Mouse (Mus musculus): ENCODE measurements around the gene Klrb1b.
"Not testable (repeated sequence)": the region's sequence is repeated elsewhere in the genome, so short reads cannot be mapped to it uniquely, and the experiment has no call there.

The Klrb1b gene

DNA sequence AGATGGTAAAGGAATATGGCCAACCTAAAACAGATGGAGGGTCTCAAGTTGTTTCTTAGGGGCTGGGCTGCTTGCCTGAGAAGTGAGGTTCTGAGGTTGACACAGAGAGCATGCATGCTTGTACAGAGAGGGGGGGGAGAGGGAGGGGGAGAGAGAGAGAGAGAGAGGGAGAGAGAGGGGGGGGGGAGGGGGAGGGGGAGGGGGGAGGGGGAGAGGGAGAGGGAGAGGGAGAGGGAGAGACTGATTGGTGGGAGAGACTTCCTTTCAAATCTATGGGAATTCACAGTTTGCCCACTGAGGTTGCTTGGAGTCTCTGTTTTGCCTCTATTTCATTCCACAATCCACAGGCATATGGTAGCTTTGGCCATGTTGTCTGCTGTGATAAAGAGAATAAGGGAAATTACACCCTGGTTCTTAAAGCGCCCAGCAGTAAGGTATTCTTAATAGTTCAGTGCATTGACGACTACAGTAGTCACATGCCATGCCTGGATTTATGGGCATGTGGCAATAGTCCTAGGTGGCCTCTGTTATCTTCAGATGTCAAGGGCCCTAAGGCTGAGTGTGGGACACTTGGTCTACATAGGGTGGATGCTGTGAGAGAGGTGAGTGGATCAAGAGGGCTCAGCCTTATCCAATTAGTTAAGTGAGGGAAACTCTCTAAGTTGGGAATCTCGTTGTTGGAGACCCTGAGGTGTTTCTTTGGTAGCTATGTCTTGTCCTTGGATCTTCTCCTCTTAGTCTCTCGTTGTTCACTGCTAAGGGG, 15.4 kb upstream of the Klrb1b start:
- no peak for DNase-seq (ENCODE audit: low spot score in 2 of 2)

DNA sequence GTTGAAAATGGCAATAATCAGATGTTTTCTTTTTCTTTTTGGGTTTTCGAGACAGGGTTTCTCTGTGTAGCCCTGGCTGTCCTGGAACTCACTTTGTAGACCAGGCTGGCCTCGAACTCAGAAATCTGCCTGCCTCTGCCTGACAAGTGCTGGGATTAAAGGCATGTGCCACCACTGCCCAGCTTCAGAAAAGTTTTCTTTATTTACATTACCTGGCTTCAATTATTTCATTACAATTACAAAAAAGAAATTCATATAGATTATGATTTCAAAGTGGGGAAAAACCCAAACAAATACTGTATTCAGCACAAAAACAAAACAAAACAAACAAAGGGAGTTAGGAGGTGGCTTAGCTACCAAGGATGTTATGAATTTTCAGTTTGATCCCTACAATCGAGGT, 14.5 kb upstream of the Klrb1b start:
- not testable (repeated sequence) for DNase-seq (ENCODE audit: low spot score in 2 of 2)

GRCm38 (mm10) chr6:128839921-128840320, 13.8 kb upstream of the Klrb1b start:
- no peak for DNase-seq (ENCODE audit: low spot score in 2 of 2)

DNA sequence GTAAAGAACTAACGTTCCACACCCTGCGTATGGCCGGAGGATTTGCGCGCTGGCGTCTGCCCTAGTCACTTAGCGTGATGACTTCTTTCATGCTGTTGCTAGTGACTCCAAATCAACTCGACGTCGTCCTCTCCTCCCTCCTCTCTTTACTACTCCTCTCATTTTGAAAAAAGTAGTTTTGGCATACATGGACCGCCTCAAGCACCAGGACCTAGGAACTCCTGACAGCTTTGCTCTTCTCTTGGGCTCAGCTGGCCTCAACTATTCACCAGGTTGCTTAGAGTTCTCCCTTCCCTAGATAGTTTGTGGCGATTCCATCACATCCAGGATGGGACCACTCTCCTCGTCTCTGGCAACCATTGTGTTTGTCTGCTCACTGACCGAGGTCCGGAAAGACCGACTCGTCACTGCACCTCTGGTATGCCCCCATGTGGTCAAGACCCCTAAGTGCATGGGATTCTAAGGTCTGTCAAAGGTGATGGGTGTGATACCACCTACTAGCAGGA, 13.2 kb upstream of the Klrb1b start:
- peak; percentile 84 for DNase-seq (ENCODE audit: low spot score in 2 of 2)

DNA sequence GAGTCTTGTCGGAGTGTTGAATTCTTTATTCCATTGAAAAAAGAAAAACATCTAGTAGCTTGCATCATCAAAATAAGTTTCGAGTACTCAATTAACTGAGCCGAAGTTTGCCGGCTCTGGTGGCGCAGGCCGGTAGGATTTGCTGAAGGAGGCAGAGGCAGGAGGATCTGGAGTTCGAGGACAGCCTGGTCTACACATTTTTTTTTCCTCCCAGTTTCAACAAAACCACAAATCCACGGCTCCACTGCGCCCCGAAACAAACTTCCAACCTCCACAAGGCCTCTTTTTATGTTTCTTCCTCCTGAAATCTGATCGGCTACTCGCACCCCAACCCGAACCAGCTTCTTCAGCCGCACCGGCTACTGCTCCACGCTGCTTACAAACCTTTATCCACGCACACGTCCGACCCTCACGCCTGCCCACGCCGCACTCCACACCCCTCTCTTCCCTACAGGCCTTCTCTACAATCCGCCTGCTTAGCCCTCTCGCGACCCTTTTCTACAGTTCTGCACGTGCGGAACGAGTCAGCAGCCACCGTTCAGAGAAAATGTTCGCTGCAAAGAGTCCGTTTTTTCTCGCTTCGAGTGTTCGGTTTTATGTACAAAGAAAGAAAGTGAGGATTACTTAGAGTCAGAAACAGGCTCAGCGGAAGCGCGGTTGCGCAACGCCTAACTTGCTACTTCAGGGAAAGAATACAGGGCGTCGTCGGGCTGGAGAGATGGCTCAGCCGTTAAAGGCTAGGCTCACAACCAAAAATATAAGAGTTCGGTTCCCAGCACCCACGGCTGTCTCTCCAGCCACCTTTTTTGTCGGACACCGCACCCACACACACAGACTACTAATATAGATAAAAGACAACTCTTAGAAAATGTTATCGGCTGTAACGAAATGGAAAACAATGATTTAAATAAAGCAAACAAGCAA, 12.5 kb upstream of the Klrb1b start:
- DNase-seq (ENCODE audit: low spot score in 2 of 2), result peak; percentile 88 to 89

- DNase-seq (ENCODE audit: low spot score in 2 of 2), result peak in 1 of 2 experiments; percentile 37
These were observed 11.6 kb upstream of the Klrb1b start for GRCm38 (mm10) chr6:128837454-128838341.

- DNase-seq (ENCODE audit: low spot score in 2 of 2), result no peak
These were observed 10.8 kb upstream of the Klrb1b start for GRCm38 (mm10) chr6:128836955-128837334.

- DNase-seq (ENCODE audit: low spot score in 2 of 2), result no peak
These were observed 10.2 kb upstream of the Klrb1b start for GRCm38 (mm10) chr6:128836191-128836954.

DNA sequence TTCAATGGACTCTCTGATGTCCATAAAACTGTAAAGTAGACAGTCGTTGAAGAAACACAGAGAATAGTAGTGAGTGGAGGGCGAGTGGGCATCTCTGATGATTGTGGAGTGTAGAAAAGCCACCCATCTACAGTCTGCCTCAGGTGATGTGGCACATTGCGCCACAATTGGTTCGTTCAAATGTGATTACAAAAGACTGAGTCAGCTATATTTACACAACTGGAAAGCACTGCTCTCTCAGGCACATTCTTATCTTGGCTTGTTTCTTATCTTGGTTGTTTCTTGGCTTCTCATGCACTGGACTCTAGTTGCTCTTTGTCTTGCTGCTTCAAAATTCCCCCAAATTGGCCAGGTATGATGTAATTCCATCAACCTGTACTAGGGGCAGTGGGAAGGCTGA, 9.4 kb upstream of the Klrb1b start:
- DNase-seq (ENCODE audit: low spot score in 2 of 2), result no peak

- DNase-seq (ENCODE audit: low spot score in 2 of 2), result no peak
These were observed 6.9 kb upstream of the Klrb1b start for GRCm38 (mm10) chr6:128833046-128833445.

- no peak for DNase-seq (ENCODE audit: low spot score in 2 of 2)
These were observed 3.7 kb upstream of the Klrb1b start for GRCm38 (mm10) chr6:128829837-128830236.

GRCm38 (mm10) chr6:128826781-128827180, 650 bp upstream of the Klrb1b start:
- DNase-seq (ENCODE audit: low spot score in 2 of 2), result no peak

DNA sequence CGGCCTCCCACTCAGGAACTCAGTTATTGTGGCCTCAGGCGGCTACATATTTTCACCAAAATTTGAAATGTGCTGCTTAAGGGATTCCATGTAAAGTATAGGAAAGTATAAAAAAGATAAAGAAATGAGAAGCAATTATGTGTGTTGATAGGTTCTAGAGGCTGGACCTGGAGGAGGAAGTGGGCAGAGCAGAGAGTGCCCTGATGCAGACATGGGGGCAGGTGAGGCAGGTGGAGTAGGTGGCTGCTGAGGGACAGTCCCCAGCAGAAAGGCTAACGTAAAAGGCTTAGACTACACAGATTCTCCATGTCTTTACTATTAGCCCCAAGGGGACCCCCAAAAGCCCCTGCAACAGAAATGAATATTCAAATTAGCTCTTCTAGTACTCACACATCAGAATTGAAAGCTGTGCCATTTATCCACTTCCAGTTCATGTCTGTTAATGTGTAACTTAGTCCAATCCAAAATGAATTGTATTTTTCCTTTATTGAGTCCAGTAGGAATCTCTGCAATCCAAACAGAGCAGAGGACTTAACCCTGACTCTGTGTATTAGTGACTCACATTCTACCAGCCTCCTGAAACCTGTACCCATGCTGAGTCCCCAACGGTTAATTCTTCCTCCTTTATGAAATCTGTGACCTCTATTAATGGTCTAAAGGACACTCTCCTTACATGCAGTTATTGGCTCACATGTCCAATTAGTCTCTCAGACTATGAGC, 7.9 kb downstream of the Klrb1b start:
- DNase-seq (ENCODE audit: low spot score in 2 of 2), result no peak

DNA sequence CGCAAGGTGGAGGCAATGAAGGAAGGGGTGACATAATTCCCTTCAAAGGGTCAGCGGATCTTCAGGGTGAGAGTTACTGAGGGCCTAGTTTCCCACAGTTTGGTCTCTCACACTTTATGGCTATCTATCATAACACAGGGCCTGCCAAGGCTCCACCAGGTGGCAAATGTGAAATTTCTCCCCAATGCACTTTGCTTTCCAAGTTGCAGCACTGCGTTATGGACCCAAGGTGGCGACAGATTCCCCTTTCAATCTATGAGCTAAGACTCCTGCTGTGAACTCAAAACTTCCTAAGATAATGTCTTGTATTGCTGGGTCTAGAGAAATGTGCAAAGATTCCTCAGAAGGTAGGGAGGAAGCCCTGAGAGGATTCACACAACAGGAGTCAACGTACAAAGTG, 17.6 kb downstream of the Klrb1b start:
- peak; percentile 40 to 56 for DNase-seq (ENCODE audit: low spot score in 2 of 2)

DNA sequence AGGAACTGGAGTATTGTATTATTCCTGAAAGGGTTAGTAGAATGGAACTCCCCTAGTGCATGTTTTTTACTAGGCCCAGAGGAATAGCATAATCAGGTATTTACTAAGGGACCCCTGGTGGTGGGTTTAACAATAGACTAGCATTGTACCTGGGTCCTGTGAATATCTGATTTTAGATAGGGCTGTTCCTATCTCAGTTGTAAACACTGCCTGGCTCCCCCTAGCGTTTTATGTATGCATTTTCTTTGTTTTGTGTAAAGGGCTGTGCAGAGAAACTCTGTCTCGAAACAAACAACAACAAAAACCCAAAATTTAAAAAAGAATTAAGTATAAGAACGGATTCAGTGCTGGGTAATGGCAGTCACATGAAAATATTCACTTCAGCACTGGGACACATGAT, 19.1 kb downstream of the Klrb1b start:
- DNase-seq (ENCODE audit: low spot score in 2 of 2), result no peak

GRCm38 (mm10) chr6:128804823-128805640, 21.1 kb downstream of the Klrb1b start:
- peak; percentile 70 to 74 for DNase-seq (ENCODE audit: low spot score in 2 of 2)

DNA sequence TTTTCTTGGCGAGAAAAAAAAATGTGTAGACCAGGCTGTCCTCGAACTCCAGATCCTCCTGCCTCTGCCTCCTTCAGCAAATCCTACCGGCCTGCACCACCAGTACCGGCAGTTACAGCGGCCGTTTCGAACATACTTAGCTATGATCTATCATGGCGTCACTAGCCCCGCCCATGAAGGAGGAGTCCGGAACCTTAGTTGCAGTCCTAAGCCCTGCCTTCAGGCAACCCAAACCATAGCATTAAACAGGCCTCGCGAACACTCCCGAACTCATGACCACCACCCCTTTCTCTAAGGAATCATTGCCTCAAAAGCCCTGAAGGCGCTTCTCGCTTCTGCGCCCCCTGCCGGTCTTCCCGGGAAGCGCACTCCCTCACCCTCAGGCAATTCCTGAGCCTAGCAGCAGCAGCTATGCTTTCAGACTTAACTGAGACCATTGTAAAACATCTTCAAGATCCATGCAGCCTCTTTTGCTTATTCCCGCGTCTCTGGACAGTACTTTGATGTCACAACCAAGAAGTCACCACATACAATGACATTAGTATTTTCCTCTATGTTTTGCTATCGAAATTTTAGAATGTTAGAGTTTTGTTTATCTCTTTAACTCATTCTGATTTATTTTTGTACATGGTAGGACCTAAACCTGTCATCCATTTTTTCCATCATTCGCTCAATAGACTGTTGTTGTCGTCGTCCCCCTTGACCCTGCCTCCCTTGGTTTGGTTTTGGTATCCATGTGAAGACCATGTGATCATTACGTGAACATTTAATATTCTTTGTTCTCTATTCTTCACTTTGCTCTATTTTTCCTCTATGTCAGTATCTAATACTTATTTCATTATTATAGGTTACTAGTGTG, 22.9 kb downstream of the Klrb1b start:
- peak; percentile 96 to 97 for DNase-seq (ENCODE audit: low spot score in 2 of 2)

DNA sequence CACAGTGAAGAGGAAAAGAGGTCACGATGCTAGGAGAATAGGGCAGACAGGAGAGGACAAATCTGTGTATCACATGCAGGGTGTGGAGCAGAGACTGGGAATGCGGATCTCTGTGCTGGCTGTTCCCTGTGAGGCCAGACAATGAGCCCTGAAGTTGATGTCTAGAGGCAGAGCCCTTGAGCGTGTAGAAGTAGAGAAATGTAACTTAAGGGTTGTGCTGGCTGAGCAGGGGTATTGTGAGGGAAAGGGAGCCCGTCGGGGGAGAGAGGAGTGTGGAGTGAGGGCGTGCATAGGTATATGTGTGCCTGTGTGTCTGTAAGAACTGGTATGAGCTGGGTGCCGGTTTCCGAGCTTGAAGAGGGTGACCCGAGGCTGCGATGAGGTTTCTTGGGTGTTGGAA, 23.6 kb downstream of the Klrb1b start:
- DNase-seq (ENCODE audit: low spot score in 2 of 2), result peak; percentile 56 to 67
